Mouse (Mus musculus) heart, adult 18-20 months (tissue): ENCODE results near the gene Cabp1. TPM values are rescaled to one million over a fixed set of nuclear protein-coding genes. Genes with fewer than 3 reads are reported as not detected.
A peak's percentile ranks its signal among the peaks of the same experiment; 100 is the strongest.

Source experiments
- DNase-seq, 2 experiments: peaks; one replicate each; pipeline ENCODE4 v3.0.0; 2021 to 2022; ENCODE audit warnings: mixed read lengths in 1 of 2
- total RNA-seq, 2 experiments: library from RNA; stranded (reverse); gene quantifications; 2 replicates each; pipeline ENCODE4 v1.2.3; 2021

The Cabp1 gene
- total RNA-seq, 2 experiments from 2014 or later = 1.8 to 2.0 TPM

DNA sequence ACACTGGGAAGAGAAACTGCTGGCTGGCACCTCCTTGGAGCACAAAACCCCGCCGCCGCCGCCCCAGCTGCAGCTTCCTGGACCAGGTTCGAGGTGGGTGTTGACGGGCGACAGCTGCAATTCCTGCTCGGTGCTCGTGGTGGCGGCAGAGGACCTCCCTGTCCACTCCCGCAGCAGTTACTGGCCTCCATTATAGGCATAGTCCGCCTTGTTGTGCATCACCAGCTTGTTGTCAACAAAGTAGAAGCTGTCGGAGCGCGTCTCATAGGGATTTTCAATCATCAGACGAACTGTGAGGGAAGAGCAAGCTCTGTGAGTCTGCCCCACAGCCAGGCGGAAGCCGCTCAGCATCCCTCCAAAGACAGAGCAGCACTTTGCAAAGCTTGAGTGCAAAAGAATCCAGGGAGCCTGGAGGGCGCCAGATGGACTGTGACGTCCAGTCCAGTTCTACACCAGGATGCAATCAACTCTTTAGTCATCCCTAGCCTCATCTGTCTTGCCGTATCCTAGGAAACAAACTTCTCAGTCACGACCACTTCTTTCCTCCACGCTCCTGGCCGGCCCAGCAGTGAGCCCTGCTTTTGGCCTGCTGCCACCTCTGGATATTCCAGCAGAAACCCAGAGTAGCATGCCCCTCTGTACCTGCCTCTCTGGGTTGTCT is 68.8 kb downstream of the Cabp1 start:
- DNase-seq = peak; percentile 87 to 89

DNA sequence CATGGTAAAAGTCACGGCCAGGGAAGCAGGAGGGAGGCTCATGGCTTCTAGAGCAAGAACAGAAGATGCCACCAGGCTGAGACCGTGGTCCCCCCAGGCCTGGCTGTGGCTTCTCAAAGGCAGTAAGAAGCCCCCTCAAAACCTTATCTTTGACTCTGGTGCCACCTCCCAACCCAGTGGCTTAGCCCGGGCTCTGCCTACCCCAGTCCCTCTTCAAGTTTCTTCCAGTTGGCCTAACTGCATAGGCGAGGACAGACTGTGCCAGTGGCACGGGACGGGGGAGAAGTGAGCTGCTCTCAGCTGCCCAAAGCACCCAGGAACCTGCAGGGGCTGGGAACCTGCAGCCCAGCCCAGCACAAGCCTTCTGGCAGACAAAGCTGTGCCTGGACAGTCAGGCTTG is 69.5 kb downstream of the Cabp1 start:
- DNase-seq = no peak

GRCm38 (mm10) chr5:115120978-115121377 is 73.2 kb downstream of the Cabp1 start:
- DNase-seq = peak in 1 of 2 experiments; percentile 22

DNA sequence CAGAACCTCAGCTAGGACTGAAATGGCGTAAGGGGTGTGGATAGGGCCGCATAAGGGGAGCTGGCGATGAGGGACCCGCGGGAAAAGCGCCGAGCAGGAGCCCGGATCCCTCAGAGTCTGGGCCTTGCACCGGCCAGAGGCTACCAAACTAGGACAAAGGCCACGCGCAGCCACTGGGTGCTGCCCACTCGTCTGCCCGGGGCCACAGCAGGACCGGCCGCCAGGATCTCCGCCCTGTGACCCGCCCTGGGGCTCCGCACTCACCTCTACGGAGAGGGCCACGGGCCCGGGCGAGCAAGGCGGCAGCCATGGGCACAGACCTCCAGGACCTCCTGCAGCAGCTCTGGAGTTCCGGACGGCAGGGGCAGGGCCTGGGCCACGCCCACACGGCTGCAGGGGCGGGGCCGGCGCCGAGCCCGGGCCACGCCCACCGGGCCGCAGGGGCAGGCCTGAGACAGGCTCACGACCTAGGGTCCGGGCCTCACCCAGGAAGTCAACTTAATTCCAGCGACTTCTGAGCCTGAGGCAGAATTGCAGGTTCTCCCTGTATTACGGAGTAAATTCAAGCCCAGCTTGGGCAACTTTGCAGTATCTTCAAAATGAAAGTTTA is 75.1 kb downstream of the Cabp1 start, which contains the start of gene Acads:
TSS of gene Acads (minus strand) at position 386 of the 610 bp plus-strand sequence.
- peak; percentile 88 to 93 for DNase-seq

Other genes starting within 250 kb of the Cabp1 start
- gene Hnf1a, start 223.3 kb downstream of the Cabp1 start, total RNA-seq = not detected
- gene Sppl3, start 183.2 kb downstream of the Cabp1 start, total RNA-seq = 10 to 100 TPM; 30.1 to 32.2 TPM
- not detected for gene Gm10401, start 96.1 kb downstream of the Cabp1 start, total RNA-seq
- 100 to 1,000 TPM; 230 to 252 TPM for gene Acads, start 75.0 kb downstream of the Cabp1 start, total RNA-seq
- 10 to 100 TPM; 19.3 to 20.2 TPM for gene Unc119b, start 59.4 kb downstream of the Cabp1 start, total RNA-seq
- gene Mlec, start 36.2 kb downstream of the Cabp1 start, total RNA-seq = 10 to 100 TPM; 81.5 to 82.4 TPM
- gene Pop5, start 41.5 kb upstream of the Cabp1 start, total RNA-seq = 10 to 100 TPM; 35.6 to 37.4 TPM
- gene Rnf10, start 78.5 kb upstream of the Cabp1 start, total RNA-seq = 100 to 1,000 TPM; 373 to 434 TPM
- gene Coq5, start 85.3 kb upstream of the Cabp1 start, total RNA-seq = 100 to 1,000 TPM; 150 to 174 TPM
- gene Dynll1, start 106.6 kb upstream of the Cabp1 start, total RNA-seq = 10 to 100 TPM; 95.3 to 98.8 TPM
- 10 to 100 TPM; 18.2 to 19.2 TPM for gene Srsf9, start 132.8 kb upstream of the Cabp1 start, total RNA-seq
- gene Gatc, start 146.8 kb upstream of the Cabp1 start, total RNA-seq = 10 to 100 TPM; 17.2 to 18.0 TPM
- 10 to 100 TPM; 26.9 to 28.4 TPM for gene Triap1, start 146.8 kb upstream of the Cabp1 start, total RNA-seq
- 100 to 1,000 TPM; 273 to 280 TPM for gene Cox6a1, start 154.6 kb upstream of the Cabp1 start, total RNA-seq
- gene Msi1, start 235.2 kb upstream of the Cabp1 start, total RNA-seq = under 1 TPM; 0.40 to 0.67 TPM